Mouse (Mus musculus): ENCODE measurements around the gene Cnnm4.
A peak's percentile ranks its signal among the peaks of the same experiment; 100 is the strongest.

The Cnnm4 gene

GRCm38 (mm10) chr1:36471181-36472105, at the start of gene Cnnm4:
Gene Cnnm4, plus strand, starts transcription at chr1:36471620.
- peak; percentile 92 for DNase-seq (ENCODE audit: low read depth)

DNA sequence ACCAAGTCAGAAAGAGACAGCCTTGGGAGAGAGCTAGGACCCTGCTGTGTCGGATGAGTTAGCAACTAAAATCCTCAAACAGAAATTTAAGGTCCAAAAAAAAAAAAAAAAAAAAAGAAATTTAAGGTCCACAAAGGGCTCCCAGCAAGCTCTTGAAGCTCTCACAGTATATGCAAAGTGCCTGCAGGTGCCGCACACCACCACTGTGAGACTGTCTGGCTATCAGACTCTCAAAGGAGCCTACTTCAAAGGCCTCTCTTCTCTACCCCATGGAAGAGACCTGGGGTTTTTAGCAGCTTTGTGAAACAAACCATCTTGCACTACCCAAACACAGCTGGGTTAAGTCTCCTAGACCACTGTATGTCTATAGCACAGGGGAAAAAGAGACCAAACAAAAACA, 41.9 kb upstream of the Cnnm4 start:
- DNase-seq (ENCODE audit: low read depth) = no peak

DNA sequence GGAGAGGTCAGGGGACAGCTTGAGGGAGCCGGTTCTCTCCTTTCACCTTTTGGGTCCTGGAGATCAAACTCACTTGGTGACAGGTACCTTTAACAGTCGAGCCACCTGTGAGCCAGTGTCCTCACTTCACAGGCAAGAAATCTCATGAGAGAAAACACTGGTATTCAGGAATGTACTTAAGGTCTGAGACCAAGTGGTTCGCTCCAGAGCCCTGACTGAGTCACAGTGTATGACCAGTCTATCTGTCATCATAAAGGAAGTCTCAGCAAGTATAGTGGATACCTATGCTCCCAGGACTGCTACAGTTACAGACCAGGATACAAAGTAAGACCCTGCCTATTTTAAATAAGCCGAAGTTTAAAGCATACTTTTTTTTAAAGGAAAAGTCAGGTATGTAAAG, 38.4 kb upstream of the Cnnm4 start:
- DNase-seq (ENCODE audit: low read depth) = no peak

DNA sequence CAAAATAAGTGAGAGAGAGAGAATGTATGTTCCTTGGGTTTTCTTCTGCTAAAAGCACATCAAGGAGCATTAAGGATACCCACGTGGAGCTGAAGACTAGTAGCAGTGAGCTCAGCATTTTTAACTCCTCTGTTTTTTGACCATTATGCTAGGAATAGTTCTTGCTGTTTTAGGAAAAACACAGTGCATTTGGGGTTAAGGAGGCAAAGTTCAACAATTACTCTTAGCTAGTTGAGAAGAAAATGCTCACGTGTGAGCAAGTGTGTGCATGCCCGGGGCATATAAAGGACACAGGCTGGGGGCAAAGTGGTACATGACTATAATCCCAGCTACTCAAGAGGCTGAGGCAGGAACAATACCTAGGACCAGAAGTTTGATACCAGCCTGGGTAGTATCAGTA, 37.8 kb upstream of the Cnnm4 start:
- DNase-seq (ENCODE audit: low read depth) = no peak

DNA sequence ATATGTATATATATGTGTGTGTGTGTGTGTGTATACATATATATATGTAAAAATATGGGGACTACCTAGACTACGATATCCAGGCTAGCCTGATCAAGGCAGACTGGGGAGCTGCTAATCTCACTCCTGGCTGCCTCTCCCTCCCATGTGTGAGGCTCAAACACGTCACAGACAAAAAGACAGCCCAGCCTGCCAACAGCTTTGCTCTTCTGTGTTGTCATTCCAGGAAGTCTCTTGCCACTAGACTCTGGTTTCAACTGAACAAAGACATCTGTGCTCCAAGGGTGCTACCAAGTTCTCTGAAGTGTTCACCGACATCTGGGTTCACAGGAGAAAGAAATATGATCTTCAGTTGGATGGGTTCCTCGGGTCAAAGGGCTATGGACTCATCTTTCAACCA, 36.3 kb upstream of the Cnnm4 start:
- DNase-seq (ENCODE audit: low read depth) = no peak

- no peak for DNase-seq (ENCODE audit: low read depth)
Measured at GRCm38 (mm10) chr1:36436515-36436914, 34.9 kb upstream of the Cnnm4 start.

GRCm38 (mm10) chr1:36437223-36437622, 34.2 kb upstream of the Cnnm4 start:
- no peak for DNase-seq (ENCODE audit: low read depth)

DNA sequence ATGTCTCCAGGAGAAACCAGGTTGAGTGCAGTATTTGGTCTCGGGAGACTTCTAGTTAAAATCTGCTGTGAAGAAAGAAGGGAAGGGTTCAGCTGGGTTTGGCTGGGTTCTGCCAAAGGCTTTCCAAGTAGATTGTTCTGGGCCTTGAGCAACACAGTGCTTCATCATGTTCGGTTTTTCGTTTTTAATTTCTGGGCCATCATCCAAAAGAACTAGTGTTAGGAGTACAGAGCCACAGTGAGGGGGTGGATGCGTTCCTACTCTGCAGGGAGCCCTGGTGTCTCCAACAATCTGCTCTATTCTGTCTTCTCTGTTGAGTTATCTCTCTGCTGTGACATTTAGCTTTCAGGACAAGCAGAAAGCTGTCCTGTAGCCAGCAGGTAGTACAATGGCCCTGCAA, 30.3 kb upstream of the Cnnm4 start:
- no peak for DNase-seq (ENCODE audit: low read depth)

DNA sequence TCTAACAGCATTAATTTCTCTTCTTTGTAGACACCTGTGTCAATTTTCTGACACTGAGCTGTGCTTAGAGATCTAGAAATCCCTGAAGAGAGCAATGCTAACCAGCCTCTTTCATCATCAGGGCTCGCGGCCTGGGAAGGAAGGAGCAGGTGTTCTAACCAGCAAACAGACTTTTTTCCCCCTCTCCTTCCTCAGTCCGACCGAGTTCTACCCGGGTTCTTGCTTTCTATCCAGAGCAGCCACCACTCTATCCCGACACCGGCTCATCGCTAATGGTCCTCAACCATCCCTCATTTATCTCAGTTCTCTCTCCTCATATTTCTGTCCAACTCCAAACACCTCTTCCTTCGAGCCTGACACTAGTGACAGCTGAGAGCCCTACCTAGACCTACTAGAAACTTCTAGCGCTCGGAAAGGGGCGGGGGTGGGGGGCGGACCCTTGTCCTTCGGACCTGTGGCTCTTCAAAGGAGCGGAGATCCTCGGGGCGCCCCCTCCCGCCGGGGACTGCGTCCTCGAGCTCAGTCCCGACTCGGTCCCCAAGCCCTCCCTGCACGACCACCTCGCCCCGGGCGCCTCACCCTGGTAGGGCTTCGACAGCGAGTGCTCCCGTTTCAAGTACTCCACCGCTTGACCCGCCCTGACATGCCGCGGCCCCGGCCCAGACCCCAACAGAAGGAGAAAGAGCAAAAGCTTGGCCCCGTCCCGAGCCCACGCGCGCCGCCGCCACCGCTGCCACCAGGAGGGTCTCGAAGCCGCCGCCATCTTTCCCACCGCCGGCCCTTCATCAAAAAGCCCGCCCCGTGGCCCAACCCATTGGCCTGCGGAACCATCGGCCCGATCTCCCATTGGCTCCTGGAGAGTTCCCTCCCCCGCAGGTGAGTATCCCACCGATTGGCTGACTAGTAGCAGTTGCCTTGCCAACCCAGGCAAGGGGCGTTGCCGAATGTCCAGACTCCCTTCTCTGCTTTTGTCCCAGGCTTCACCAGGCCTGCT, 26.7 kb upstream of the Cnnm4 start, which contains the start of gene Lman2l:
Gene Lman2l, minus strand, starts transcription at position 801 of the 994 bp plus-strand sequence.
- peak; percentile 93 for DNase-seq (ENCODE audit: low read depth)

DNA sequence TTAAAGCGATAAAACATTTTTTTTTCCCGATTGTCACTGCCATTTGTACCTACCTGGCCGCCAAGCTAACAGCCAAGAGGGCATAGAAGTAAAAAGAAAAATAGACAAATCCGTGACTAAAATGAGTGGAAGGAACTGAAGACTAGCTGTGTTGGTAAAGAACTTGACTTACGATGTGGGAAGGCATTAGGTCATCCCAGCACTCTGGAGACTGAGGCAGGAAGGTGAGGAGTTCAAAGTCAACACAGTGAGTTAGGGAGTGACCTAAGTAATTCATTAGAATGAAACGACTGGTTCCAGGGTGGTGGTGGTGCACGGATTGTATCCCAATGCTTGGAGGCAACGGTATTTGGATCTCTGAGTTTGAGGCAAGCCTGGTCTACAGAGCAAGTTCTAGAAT, 25.9 kb upstream of the Cnnm4 start:
- no peak for DNase-seq (ENCODE audit: low read depth)

DNA sequence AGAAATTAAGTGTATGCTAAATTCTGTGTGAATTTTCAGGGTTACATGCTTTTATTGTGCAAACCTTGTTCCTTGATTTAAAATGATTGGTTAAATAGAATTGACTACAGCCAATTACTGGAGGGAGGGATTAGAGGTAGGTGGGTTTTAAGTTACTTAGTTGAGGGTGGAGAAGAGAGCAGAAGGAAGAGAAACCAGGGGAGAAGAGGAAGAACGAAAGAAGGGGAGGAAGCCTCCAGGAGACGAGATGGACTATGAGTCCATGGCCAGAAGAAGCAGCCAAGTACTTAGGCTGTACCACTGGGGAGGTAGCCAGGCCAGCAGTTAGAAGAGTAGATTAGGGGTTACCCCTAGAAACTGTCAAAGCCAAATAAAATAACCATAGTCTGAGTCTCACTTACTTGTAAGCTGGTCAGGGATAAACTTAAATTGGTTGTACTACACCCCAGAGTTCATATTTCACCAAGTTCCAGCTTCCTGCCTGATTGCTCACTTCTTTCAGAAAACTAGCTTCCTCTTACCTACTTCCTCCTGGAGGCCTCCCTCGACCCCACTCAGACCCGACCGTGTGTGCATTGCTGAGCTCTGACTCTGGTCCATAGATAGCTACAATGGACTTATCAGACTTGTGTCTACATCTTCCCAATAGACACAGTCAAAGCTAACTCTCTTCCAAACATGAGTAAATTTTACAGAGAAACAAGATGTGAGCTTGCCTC, 25.2 kb upstream of the Cnnm4 start:
- DNase-seq (ENCODE audit: low read depth) = peak; percentile 46

GRCm38 (mm10) chr1:36446841-36447240, 24.6 kb upstream of the Cnnm4 start:
- no peak for DNase-seq (ENCODE audit: low read depth)

DNA sequence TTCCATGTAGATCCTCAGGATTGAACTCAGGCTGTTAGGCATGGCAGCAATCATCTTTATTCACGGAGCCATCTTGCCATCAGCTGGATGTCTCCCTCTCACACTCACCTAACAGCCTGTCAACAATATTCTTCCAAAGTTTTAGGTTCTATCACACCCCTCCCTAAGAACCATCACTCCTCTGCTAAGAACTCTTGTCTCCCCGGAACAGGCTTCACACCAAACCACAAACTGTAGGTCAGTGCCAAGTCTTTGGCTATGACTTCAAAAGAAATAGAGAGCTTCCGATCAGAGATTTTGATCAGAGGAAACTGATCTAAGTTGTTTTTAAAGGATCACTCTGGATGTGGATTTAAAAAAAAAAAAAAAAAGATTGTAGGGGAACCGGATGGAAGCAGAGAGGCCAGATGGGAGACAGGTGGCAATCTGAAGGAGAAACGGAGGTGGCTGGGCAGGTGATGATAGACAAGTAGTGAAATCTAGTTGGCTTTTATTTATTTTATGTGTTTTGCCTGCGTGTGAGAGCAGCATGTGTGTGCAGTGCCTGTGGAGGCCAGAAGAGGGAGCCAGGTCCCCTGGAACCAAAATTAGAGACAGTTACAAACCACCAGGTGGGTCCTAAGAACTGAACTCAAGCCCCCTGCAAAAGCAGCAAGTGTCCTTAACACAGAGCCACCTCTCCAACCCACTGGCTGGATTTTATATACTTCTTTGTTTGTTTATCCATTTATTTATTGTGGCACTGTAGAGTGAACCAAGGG, 17.2 kb upstream of the Cnnm4 start:
- DNase-seq (ENCODE audit: low read depth) = no peak

- no peak for DNase-seq (ENCODE audit: low read depth)
Measured at GRCm38 (mm10) chr1:36457388-36458014, 13.9 kb upstream of the Cnnm4 start.

GRCm38 (mm10) chr1:36458169-36458568, 13.3 kb upstream of the Cnnm4 start:
- DNase-seq (ENCODE audit: low read depth) = no peak

GRCm38 (mm10) chr1:36461829-36462228, 9.6 kb upstream of the Cnnm4 start:
- peak; percentile 56 for DNase-seq (ENCODE audit: low read depth)

DNA sequence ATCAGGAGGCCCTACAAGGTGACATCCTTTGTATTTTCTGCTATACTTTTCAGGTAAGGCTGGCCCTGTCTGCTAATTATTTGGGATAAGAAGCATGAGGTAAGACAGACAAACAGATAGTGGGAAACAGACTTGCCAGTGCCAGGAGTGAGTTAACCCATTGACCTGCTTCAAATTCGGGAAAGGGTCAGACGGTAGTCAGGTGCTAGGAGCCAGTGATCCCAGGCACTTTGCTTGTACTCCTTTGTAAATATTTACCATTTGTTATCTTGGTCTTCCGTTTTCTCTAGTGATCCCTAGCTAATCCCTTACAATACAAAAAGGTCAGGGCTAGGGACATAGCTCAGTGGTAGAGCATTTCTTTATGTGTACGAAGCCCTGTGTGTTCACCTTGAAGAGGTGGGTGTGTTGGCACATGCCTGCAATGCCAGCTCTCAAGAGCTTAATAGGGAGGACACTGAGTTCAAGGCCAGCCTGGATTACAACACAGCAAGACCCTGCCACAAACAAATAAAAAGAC, 5.7 kb upstream of the Cnnm4 start:
- DNase-seq (ENCODE audit: low read depth) = no peak

DNA sequence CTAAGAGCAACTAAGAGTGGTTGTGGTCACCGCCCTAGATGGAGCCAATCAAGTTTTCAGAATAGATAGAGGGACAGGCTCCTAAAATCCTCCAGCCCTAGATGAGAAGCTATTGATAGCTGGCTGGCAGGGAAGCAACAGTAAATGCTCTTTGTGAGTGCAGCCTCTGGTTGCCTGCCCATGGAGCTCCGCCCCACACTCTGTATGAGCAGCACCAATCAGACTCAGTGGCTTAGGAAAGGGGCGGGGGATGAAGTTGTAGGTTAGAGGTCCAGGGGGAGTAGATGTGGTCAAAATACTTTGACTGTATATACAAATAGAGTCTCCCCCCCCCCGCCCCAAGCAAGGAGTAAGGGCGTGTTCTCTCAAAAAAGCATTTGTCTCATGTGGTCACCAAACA, 4.0 kb upstream of the Cnnm4 start:
- no peak for DNase-seq (ENCODE audit: low read depth)

GRCm38 (mm10) chr1:36469811-36470444, 1.5 kb upstream of the Cnnm4 start:
- peak; percentile 37 for DNase-seq (ENCODE audit: low read depth)

DNA sequence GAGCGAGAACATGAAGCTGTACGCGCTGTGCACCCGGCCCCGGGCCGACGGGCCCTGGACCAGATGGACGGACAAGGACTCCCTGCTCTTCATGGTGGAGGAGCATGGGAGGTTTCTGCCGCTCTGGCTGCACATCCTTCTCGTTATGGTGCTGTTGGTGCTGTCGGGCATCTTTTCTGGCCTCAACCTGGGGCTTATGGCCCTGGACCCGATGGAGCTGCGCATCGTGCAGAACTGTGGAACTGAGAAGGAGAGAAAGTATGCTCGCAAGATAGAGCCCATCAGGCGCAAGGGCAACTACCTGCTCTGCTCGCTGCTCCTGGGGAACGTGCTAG, 653 bp downstream of the Cnnm4 start:
- DNase-seq (ENCODE audit: low read depth) = no peak
